ENCODE assay signal across 28 mouse cellular contexts in genomic region chr1:164384354-164384753, GRCm38 (mm10).
"Had no signal": no experiment of that assay in that cellular context is flagged by ENCODE, and none has a peak within 500 bp of the region (broad histone marks: within the 10 kb centered on the region; RNA-seq: fewer than 3 reads in every experiment).

No protein-coding gene starts in this region.

- H3K4me3 ChIP-seq: embryonic facial prominence, embryonic 10.5 days; embryonic facial prominence, embryonic 12.5 days; embryonic facial prominence, embryonic 13.5 days; embryonic facial prominence, embryonic 15.5 days; erythroblast, embryonic 14.5 days; forebrain, embryonic 10.5 days; forebrain, embryonic 12.5 days; forebrain, embryonic 13.5 days; forebrain, embryonic 15.5 days; gastrocnemius, adult 2 months; heart, adult 2 months had no signal

- ATAC-seq: forebrain, embryonic 13.5 days; forebrain, embryonic 14.5 days; forebrain, embryonic 15.5 days; forebrain, embryonic 16.5 days; forebrain, postnatal 0 days had no signal

- H3K27me3 ChIP-seq: embryonic facial prominence, embryonic 12.5 days; embryonic facial prominence, embryonic 13.5 days; embryonic facial prominence, embryonic 15.5 days; forebrain, embryonic 12.5 days; forebrain, embryonic 13.5 days; forebrain, embryonic 15.5 days had no signal

- H3K27ac ChIP-seq: embryonic facial prominence, embryonic 10.5 days; embryonic facial prominence, embryonic 12.5 days; embryonic facial prominence, embryonic 13.5 days; embryonic facial prominence, embryonic 15.5 days; forebrain, embryonic 10.5 days; forebrain, embryonic 12.5 days; forebrain, embryonic 13.5 days; forebrain, embryonic 15.5 days; gastrocnemius, adult 2 months; heart, adult 2 months had no signal

- H3K4me1 ChIP-seq: embryonic facial prominence, embryonic 10.5 days; embryonic facial prominence, embryonic 12.5 days; embryonic facial prominence, embryonic 13.5 days; embryonic facial prominence, embryonic 15.5 days; forebrain, embryonic 10.5 days; forebrain, embryonic 12.5 days; forebrain, embryonic 13.5 days; forebrain, embryonic 15.5 days had no signal

- H3K9me3 ChIP-seq: embryonic facial prominence, embryonic 10.5 days; embryonic facial prominence, embryonic 12.5 days; embryonic facial prominence, embryonic 13.5 days; embryonic facial prominence, embryonic 15.5 days; forebrain, embryonic 10.5 days; forebrain, embryonic 12.5 days; forebrain, embryonic 13.5 days; forebrain, embryonic 15.5 days had no signal

- DNase-seq: cerebellum, adult 18-20 months; cerebellum, adult 2 months; cerebellum, adult 8-10 months; cerebellum, adult 9-10 months; cerebellum, adult 9-11 months; cerebellum, postnatal 10 days; cerebellum, postnatal 14 days; cerebellum, postnatal 25 days; cerebellum, postnatal 36 days; embryo, embryonic 11 days; forebrain, postnatal 0 days; gastrocnemius, adult 2 months; gastrocnemius, postnatal 10 days; gastrocnemius, postnatal 14 days; gastrocnemius, postnatal 25 days; gastrocnemius, postnatal 36 days; heart, adult 2 months had no signal

- H3K9ac ChIP-seq: embryonic facial prominence, embryonic 12.5 days; embryonic facial prominence, embryonic 13.5 days; embryonic facial prominence, embryonic 15.5 days; forebrain, embryonic 12.5 days; forebrain, embryonic 13.5 days; forebrain, embryonic 15.5 days; forebrain, postnatal 0 days had no signal

- H3K36me3 ChIP-seq: embryonic facial prominence, embryonic 12.5 days; embryonic facial prominence, embryonic 15.5 days; forebrain, embryonic 10.5 days had no signal

- H3K4me2 ChIP-seq: embryonic facial prominence, embryonic 12.5 days; embryonic facial prominence, embryonic 13.5 days; embryonic facial prominence, embryonic 15.5 days; forebrain, embryonic 12.5 days; forebrain, embryonic 13.5 days; forebrain, embryonic 15.5 days had no signal
